In the genomic region with DNA sequence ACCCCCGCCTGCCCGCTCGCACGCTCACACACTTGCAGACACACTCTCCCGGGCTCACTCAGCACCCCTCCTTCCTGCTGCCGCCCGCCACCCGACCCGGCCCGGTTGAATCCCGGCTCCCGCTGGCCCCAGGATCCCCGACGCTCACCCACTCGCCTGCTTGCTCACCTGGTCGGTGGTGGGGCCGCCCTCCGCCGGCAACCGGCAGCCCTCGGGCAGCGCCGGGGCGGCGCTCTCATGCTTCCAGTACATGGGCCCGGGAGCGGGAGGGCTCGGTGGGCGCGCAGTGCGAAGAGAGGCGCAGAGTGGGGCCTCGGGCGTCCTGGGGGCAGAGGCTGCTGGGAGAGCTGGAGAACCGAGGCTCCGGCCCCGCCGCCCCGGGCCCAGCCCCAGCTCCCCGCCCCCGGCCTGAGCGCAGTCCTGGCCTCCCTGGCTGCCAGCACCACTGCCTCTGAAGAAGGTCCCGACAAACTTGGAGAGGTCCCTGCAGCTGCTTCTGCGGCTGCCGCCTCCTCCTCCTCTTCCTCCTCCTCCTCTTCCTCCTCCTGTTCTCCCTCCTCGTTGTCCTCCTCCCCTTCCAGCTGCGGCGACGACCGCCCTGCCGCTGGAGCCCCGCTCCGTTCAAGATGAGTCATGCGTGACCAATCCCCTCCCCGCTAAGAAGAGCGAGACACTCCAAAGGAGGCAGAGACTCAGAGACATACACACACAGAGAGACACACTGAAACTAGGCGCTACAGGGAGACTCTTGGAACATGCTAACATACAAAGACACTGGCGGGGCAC, we compare ENCODE assay signal across 8 mouse cellular contexts. TPM values are rescaled to one million over a fixed set of nuclear protein-coding genes. Genes with fewer than 3 reads are reported as not detected.
DNase-seq lines count a peak whose midpoint lies in the region; ATAC-seq lines count a peak whose summit lies in the region.

Gene Lhx6 (minus strand): TSS at position 453 of the 786 bp plus-strand sequence.

- no peaks in the 10 kb centered on the region for H3K36me3 ChIP-seq in kidney, embryonic 14.5 days (ENCODE audit: control insufficient read depth, insufficient read depth, low read length)
- no peaks in the 10 kb centered on the region for H3K36me3 ChIP-seq in heart, embryonic 12.5 days

- intact Hi-C loops in left cerebral cortex, postnatal 14 days (cut with DNase I): no loop called here

- H3K9me3 ChIP-seq in kidney, embryonic 14.5 days (ENCODE audit: control insufficient read depth, low read length): no peaks in the 10 kb centered on the region
- no peaks in the 10 kb centered on the region for H3K9me3 ChIP-seq in heart, embryonic 12.5 days (replicated peaks)

- no peak for DNase-seq in kidney, adult 8-10 months
- DNase-seq in adrenal gland, postnatal 25 days: peak; percentile 29
- DNase-seq in left cerebral cortex, postnatal 14 days (ENCODE audit: low spot score in 2 of 2): no peak
- peak; percentile 5 for DNase-seq in naive thymus-derived CD4-positive, alpha-beta T cell, adult 2 months (ENCODE audit: low read depth)
- DNase-seq in ovary, postnatal 14 days (ENCODE audit: low spot score): no peak
- DNase-seq in gastrocnemius, adult 8-10 months (ENCODE audit: low spot score in 2 of 2): no peak

- ATAC-seq in kidney, embryonic 14.5 days (ENCODE audit: low FRiP score, low TSS enrichment): peak; percentile 38
- ATAC-seq in heart, embryonic 12.5 days (ENCODE audit: insufficient number of reproducible peaks, low FRiP score): no peak

- H3K9ac ChIP-seq in kidney, embryonic 14.5 days (ENCODE audit: low read depth, low read length): peak within 1 kb of the TSS; percentile 50
- peak within 1 kb of the TSS; percentile 56 for H3K9ac ChIP-seq in heart, embryonic 12.5 days

- under 1% methylated on average over 42 of the region's 58 CpGs for WGBS in kidney, embryonic 14.5 days
- 1% methylated on average over 58 of the region's 58 CpGs for WGBS in heart, embryonic 12.5 days

- peak within 1 kb of the TSS; percentile 48 for H3K4me3 ChIP-seq in kidney, embryonic 14.5 days (ENCODE audit: low read length)
- H3K4me3 ChIP-seq in heart, embryonic 12.5 days: peak within 1 kb of the TSS; percentile 59

- peak within 1 kb of the TSS; percentile 83 for H3K4me2 ChIP-seq in kidney, embryonic 14.5 days (replicated peaks; ENCODE audit: low read depth, low read length)
- H3K4me2 ChIP-seq in heart, embryonic 12.5 days: peak within 1 kb of the TSS; percentile 95

- no peak within 1 kb of the TSS for H3K27ac ChIP-seq in kidney, embryonic 14.5 days (ENCODE audit: low read depth, low read length)
- no peak within 1 kb of the TSS for H3K27ac ChIP-seq in heart, embryonic 12.5 days (ENCODE audit: poor library complexity, severe bottlenecking)

- peaks cover 89% of the 10 kb centered on the region for H3K27me3 ChIP-seq in kidney, embryonic 14.5 days (ENCODE audit: control insufficient read depth, insufficient read depth, low read length)
- peaks cover 99% of the 10 kb centered on the region for H3K27me3 ChIP-seq in heart, embryonic 12.5 days (replicated peaks)

- H3K4me1 ChIP-seq in kidney, embryonic 14.5 days (ENCODE audit: control insufficient read depth, insufficient read depth, low read length): peaks cover 24% of the 10 kb centered on the region
- peaks cover 36% of the 10 kb centered on the region for H3K4me1 ChIP-seq in heart, embryonic 12.5 days (replicated peaks)

RNA-seq across cellular contexts. Expression of gene Lhx6, which starts in this region (rescaled TPM):
- polyA plus RNA-seq in kidney, embryonic 14.5 days (2014; fragmentation: Nextera tagmentation; extraction: Ambion mirVana): 1.6 and 3.0 TPM in 2 replicates
- total RNA-seq in adrenal gland, postnatal 25 days (2021): 1.8 and 2.6 TPM in 2 replicates
- polyA plus RNA-seq in heart, embryonic 12.5 days (2016; fragmentation: Nextera tagmentation; extraction: Ambion mirVana): 0.46 and 0.55 TPM in 2 replicates
- total RNA-seq in left cerebral cortex, postnatal 14 days (2021): 10 to 100 TPM; 20.7 to 21.9 TPM
- total RNA-seq in gastrocnemius, adult 8-10 months (2022): 1 to 10 TPM; 1.2 to 1.5 (median 1.4) TPM

Comparison
In these comparisons a context has a peak if more than half of its experiments do, and no peak if none do; other contexts are left out.
1. DNase-seq: peak in adrenal gland, postnatal 25 days (single experiment) and naive thymus-derived CD4-positive, alpha-beta T cell, adult 2 months (single experiment); none in kidney, adult 8-10 months (0 of 2), left cerebral cortex, postnatal 14 days (0 of 2), ovary, postnatal 14 days (single experiment) and gastrocnemius, adult 8-10 months (0 of 2).